Mouse (Mus musculus): ENCODE data around the gene Mapk8ip1. TPM values are rescaled to one million over a fixed set of nuclear protein-coding genes. Genes with fewer than 3 reads are reported as not detected.

The Mapk8ip1 gene
- 1 to 10 TPM; 6.9 to 7.2 TPM for total RNA-seq (2021)
- long read RNA-seq, experiment 1, partial matches to known transcripts, result 1 of 5 reads
- long read RNA-seq, experiment 1, other reads (novel, unspliced or antisense), result 2 of 5 reads
- long read RNA-seq, experiment 2, partial matches to known transcripts, result 1 of 3 reads
- long read RNA-seq, experiment 2, other reads (novel, unspliced or antisense), result 0 of 3 reads

DNA sequence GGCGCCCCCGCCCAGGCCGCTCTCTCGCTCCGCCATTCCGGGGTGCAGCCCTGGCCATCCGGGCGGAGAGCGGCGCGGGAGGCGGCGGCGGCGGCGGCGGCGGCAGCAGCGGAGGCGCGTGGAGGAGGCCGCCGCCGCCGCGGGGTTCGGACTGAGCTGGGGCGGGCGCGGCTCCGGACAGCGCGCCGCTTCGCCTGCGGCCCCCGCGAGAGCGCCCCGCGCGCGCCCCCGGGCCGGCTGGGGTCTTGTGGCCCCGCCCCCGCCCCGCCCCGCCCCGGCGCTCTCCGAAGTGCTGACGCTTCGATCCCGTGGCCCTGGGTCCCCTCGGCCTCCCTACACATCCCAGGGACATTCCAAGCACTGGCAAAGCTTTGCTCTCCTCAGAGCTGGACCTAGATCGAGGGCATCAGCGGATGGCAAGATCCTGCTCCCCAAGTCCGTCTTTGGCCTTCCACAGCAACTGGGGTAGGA lies at the start of gene Mapk8ip1:
Gene Mapk8ip1, minus strand, starts transcription at position 173 of the 471 bp plus-strand sequence.
- intact Hi-C loops (cut with DNase I), result no loop called here
- DNase-seq, result no peak

DNA sequence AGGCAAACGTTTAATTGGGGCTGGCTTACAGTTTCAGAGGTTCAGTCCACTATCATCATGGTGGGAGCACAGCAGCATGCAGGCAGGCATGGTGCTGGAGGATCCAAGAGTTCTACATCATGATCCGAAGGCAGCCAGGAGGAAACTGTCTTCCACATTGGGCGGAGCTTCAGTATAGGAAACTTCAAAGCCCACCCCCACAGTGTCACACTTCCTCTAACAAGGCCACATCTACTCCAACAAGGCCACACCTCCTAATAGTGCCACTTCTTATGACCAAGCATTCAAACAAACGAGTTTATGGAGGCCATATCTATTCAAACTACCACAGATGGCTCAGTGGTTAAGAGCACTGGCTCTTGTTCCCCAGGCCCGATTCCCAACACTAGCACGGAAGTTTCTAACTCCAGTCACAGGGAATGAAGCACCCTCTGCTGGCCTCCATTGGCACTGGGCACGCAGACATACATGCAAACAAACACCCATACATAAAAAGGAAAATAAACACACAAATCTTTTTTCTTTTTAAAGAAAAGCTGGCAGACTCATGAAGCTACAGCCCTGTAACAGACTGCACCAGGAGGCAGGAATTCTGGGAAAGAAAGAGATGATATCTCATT lies 46.2 kb upstream of the Mapk8ip1 start:
- no peak for DNase-seq

GRCm38 (mm10) chr2:92446656-92447055 lies 45.6 kb upstream of the Mapk8ip1 start:
- DNase-seq, result no peak
- intact Hi-C loops (cut with DNase I), result no loop called here

More for the DNA sequence above, 46.2 kb upstream of the Mapk8ip1 start:
- intact Hi-C loops (cut with DNase I), result no loop called here

GRCm38 (mm10) chr2:92445890-92446289 lies 44.8 kb upstream of the Mapk8ip1 start:
- intact Hi-C loops (cut with DNase I), result no loop called here
- no peak for DNase-seq

GRCm38 (mm10) chr2:92444376-92444775 lies 43.3 kb upstream of the Mapk8ip1 start:
- no peak for DNase-seq
- intact Hi-C loops (cut with DNase I), result no loop called here

- DNase-seq, result no peak
- intact Hi-C loops (cut with DNase I), result no loop called here
Observed at GRCm38 (mm10) chr2:92443313-92443712, 42.2 kb upstream of the Mapk8ip1 start.

DNA sequence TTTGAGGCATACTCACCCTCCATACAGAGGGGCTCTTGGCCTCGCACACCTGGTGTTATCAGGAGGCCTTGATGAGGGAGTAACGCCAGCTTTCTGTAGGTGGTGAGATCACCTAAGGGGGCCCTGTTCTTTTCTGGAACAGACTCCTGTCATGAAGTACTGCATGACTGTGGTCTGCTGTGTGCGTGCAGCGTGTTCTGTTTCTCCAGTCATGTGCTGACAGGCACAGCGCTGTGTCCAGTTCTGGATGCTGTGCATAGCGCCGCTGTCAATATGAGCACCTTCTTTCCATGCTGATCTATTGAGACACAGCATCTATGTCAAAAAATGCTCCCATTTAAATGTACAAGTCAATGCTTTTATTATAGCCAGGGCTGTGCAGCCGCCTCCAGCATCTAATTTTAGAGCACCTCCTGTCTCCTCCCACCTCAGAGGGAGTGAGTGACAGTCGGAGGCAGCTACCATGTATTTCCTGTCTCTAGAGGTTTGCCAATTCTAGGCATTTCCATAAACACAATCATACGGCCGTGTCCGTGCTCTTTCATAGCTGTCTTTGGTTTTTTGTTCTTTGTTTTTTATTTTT lies 41.4 kb upstream of the Mapk8ip1 start:
- intact Hi-C loops (cut with DNase I), result no loop called here

DNA sequence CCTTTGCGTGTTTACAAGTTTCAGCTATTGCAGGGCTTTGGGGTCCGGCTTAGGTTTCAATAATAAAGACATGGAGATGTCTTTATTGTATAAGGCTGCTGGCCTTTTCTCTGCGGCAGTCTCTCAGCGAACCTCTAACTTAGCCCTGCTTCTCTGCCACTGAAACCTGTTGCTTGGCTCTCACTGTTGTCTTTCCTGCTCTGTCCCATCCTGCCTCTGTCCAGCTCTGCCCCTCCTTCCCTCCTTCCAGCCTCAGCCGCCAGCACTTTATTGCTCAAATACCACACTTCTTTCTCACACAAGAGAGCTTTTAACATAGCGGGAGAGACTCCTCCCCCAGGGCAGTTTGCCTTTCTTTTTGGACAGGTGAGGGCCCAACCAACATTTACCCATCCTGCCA lies 39.4 kb upstream of the Mapk8ip1 start:
- intact Hi-C loops (cut with DNase I), result no loop called here
- no peak for DNase-seq

More for the DNA sequence above, 41.4 kb upstream of the Mapk8ip1 start:
- no peak for DNase-seq

DNA sequence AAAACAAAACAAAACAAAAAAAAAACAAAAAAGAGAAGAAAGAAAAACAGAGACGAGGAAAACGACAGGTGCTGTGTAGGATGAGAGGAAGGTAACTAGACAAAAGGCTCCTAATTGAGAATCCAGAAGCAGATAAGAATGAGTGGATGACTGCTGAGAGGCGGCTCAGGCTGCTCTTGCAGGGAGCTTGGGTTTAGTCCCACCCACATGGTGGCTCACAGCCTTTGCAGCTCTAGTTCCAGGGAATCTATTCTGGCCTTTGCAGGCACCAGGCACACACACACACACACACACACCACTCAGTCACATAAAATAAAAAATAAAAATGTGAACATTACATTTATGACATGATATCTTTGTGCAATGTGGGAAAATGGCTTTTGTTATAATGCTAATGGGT lies 37.5 kb upstream of the Mapk8ip1 start:
- intact Hi-C loops (cut with DNase I), result loop anchor here (5.0 to 10.0 kb wide), 4 partner anchors 141 to 446 kb away; no protein-coding TSS in a partner anchor
- DNase-seq, result no peak

DNA sequence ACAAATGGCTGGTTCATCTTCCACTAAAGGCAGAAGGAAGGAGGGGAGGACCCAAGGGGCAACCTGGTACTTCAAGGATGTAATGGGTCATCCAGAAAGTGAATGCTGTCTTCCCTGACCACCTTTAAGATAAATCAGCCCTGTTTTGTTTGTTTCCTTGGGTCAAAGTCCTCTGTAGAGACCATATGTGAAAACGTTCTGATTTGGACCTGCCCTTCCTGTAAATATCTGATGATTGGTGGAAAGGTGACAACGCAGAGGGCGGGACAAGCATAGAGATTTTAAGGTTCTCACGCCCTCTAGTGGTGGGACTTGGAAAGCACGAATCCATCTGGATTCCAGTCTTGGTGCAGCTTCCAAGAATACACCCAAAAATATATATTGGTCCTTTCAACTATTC lies 36.8 kb upstream of the Mapk8ip1 start:
- intact Hi-C loops (cut with DNase I), result loop anchor here (5.0 to 10.0 kb wide), 4 partner anchors 141 to 446 kb away; no protein-coding TSS in a partner anchor
- DNase-seq, result peak; percentile 60 to 77

DNA sequence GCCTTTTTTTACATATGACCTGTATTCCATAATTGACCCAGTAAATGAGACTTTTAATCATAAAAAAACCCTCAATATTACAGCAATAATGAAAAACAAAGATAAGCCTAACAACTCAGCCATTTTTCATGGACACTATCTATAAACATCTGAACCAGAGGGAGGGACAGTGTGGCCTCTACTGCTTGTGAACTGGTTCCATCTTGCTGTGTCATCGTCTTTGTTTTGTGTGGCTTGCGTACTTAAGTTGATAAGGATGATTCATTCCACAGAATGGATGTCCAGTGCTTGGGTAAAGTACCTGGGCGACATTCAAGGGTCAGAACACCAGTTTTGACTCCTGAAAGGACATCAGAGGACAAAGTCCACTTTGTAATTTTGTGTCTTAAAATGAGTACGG lies 36.3 kb upstream of the Mapk8ip1 start:
- DNase-seq, result no peak
- intact Hi-C loops (cut with DNase I), result loop anchor here (5.0 to 10.0 kb wide), 4 partner anchors 140 to 445 kb away; no protein-coding TSS in a partner anchor

DNA sequence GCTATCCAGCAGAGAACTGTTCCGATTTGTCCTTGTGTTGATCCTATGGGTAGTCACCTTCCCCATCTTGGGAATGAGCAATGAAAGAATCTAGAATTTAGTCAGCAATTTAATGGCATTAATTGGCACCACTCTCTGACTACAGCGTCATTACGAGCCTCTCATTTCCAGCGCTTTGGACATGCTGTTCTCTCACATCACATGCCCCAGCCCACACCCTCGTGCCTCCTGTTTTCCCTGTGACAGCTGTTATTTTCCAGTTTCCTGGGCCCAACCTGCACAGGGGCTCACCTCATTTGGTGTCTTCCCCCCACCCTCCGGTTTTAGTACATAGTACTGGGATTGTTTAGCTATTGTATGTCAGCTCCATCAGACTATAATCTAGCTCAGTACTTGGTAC lies 34.0 kb upstream of the Mapk8ip1 start:
- no peak for DNase-seq
- intact Hi-C loops (cut with DNase I), result loop anchor here (5.0 to 10.0 kb wide), 4 partner anchors 138 to 443 kb away; no protein-coding TSS in a partner anchor

- intact Hi-C loops (cut with DNase I), result loop anchor here (10.0 kb wide), 1 partner anchor 380 kb away; no protein-coding TSS in a partner anchor
- no peak for DNase-seq
Observed at GRCm38 (mm10) chr2:92434375-92434745, 33.3 kb upstream of the Mapk8ip1 start.

DNA sequence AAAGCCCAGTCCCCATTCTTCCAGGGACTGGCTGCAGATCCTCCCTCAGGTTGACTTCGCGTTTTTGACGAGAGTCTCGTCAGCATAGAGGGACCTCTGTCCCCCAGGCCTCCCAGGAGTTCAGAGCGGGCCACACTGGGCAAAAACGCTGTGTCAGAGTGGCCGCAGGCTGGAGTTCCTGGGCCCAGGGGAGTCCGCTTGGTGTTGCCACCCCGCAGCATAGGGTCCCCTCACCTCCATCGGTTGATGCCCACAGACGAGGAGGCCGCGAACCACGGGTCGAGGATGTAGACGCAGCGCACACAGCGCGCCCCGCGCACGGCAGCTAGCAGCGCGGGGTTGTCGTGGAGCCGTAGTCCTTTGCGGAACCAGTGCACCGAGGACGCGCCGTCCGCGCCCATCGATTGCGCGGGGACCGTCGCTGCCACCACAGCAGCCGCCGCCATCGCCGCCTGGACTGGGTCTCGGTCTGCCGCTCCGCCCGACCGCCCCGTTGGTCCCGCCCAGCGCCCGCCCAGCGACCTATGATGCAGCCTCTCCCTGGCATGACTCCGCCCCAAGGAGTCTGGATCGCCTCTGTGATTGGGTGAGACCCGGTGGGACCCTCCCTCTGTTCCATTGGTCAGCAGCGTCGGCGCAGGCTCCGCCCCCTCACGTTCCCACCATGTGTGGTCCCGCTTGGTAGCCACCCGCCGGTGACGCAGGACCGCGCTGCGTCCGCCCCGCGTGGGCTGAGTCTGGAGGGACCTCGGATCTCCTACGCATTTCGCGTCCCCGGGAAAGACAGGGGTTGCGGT lies 32.7 kb upstream of the Mapk8ip1 start, which contains the start of gene Cry2:
Gene Cry2, minus strand, starts transcription at position 466 of the 797 bp plus-strand sequence.
- peak; percentile 97 to 98 for DNase-seq
- intact Hi-C loops (cut with DNase I), result loop anchor here (2.0 to 10.0 kb wide), 2 partner anchors 59 to 379 kb away; partner anchors contain the start of genes Large2 and Pex16

GRCm38 (mm10) chr2:92432299-92433295 lies 31.5 kb upstream of the Mapk8ip1 start:
- peak in 1 of 2 experiments; percentile 61 for DNase-seq
- intact Hi-C loops (cut with DNase I), result loop anchor here (2.0 to 10.0 kb wide), 2 partner anchors 58 to 378 kb away; partner anchors contain the start of genes Large2 and Pex16

DNA sequence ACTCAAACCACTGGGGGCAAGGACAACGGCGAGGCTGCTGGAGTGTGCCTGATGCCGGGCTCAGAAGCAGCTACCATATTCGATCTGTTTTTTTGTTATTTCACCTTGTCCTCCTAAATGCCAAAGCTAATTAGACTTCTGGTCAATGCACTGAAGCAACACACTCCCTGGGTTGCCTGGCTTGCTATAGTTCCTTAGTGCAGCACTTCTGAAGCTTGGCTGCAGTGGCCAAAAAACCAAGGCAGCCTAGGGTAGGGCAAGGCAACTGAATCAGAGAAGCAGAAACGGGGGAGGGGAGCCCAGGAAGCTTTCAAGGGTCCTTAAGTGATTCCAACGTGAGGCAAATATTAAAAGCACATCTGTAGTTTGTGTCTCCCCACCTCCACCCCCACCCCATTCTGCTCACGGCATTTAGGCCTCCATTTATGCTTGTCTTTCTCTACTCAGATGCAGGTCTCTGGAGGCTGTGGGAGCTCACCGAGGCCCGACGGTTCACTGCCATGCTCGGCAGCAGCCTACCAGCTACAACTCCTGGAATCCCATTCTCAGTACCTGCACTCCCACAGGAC lies 30.6 kb upstream of the Mapk8ip1 start:
- intact Hi-C loops (cut with DNase I), result loop anchor here (2.0 to 10.0 kb wide), 2 partner anchors 57 to 377 kb away; partner anchors contain the start of genes Large2 and Pex16
- no peak for DNase-seq

DNA sequence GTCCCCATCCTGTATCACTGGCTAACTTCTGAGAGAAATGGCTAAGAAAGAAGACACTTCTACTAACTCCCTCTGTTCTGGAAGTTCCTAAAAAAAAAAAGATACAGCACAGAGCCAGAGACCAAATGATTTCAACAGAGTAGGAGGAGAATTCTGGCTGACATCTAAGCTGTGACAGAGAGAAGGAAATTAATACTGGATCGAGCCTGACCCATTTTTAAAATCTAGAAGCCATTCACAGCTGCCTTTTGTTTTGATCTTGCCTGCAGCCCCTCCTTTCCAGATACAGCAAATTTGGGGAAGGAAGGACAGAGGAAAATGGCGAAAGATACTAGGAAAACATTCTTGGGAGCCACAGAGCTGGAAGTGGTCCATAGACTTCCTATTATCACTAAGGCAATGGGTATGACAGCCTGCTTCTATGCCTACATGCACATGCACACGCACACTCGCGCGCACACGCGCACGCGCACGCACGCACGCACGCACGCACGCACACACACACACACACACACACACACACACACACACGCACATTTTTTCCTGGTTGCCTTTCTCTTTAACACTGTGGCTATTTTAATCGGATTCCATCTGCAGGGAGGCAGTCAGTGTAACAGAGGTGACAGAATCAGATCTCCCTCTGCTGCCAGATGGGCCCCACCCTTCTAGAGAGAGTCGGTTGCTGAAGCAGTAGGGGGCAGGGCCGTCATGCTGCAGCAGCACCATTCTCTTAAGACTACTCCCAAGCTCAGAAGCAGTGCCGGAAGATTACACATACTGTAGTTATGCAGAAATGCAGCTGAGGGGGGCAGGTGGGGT lies 29.9 kb upstream of the Mapk8ip1 start:
- intact Hi-C loops (cut with DNase I), result loop anchor here (10.0 kb wide), 1 partner anchor 376 kb away; no protein-coding TSS in a partner anchor

GRCm38 (mm10) chr2:92430089-92430488 lies 29.0 kb upstream of the Mapk8ip1 start:
- DNase-seq, result no peak
- intact Hi-C loops (cut with DNase I), result loop anchor here (10.0 kb wide), 1 partner anchor 375 kb away; no protein-coding TSS in a partner anchor

More for the DNA sequence above, 29.9 kb upstream of the Mapk8ip1 start:
- peak; percentile 49 to 59 for DNase-seq

All from gastrocnemius, postnatal 36 days (tissue).